Mouse (Mus musculus): Measurements from ENCODE around the gene Josd2. TPM values are rescaled to one million over a fixed set of nuclear protein-coding genes. Genes with fewer than 3 reads are reported as not detected.
A peak's percentile ranks its signal among the peaks of the same experiment; 100 is the strongest.

Josd2 gene
- total RNA-seq, 2 experiments from 2014 or later: 40.3 to 48.1 TPM

GRCm38 (mm10) chr7:44445528-44445923 lies 22.3 kb upstream of the Josd2 start:
- no peak for DNase-seq (ENCODE audit: low spot score in 2 of 2)

GRCm38 (mm10) chr7:44446070-44446855 lies 21.5 kb upstream of the Josd2 start:
- no peak for DNase-seq (ENCODE audit: low spot score in 2 of 2)

GRCm38 (mm10) chr7:44453256-44453655 lies 14.5 kb upstream of the Josd2 start:
- no peak for DNase-seq (ENCODE audit: low spot score in 2 of 2)

- no peak for DNase-seq (ENCODE audit: low spot score in 2 of 2)
Observed at GRCm38 (mm10) chr7:44456302-44456701, 11.5 kb upstream of the Josd2 start.

GRCm38 (mm10) chr7:44460067-44460466 lies 7.7 kb upstream of the Josd2 start:
- no peak for DNase-seq (ENCODE audit: low spot score in 2 of 2)

GRCm38 (mm10) chr7:44460767-44461502 lies 6.8 kb upstream of the Josd2 start:
- no peak for DNase-seq (ENCODE audit: low spot score in 2 of 2)

- DNase-seq (ENCODE audit: low spot score in 2 of 2): no peak
Observed at GRCm38 (mm10) chr7:44461503-44462217, 6.1 kb upstream of the Josd2 start.

- peak in 1 of 2 experiments; percentile 4 for DNase-seq (ENCODE audit: low spot score in 2 of 2)
Observed at GRCm38 (mm10) chr7:44462218-44463055, 5.3 kb upstream of the Josd2 start.

GRCm38 (mm10) chr7:44463056-44463425 lies 4.7 kb upstream of the Josd2 start:
- DNase-seq (ENCODE audit: low spot score in 2 of 2): peak in 1 of 2 experiments; percentile 1

GRCm38 (mm10) chr7:44463556-44464225 lies 4.1 kb upstream of the Josd2 start:
- DNase-seq (ENCODE audit: low spot score in 2 of 2): peak in 1 of 2 experiments; percentile 1

GRCm38 (mm10) chr7:44464511-44464910 lies 3.3 kb upstream of the Josd2 start:
- DNase-seq (ENCODE audit: low spot score in 2 of 2): peak in 1 of 2 experiments; percentile 3

GRCm38 (mm10) chr7:44465111-44465510 lies 2.7 kb upstream of the Josd2 start, which contains the start of gene Aspdh:
Aspdh (plus strand) TSS chr7:44465391.
- peak in 1 of 2 experiments; percentile 2 for DNase-seq (ENCODE audit: low spot score in 2 of 2)

GRCm38 (mm10) chr7:44466006-44466887 lies 1.5 kb upstream of the Josd2 start:
- DNase-seq (ENCODE audit: low spot score in 2 of 2): no peak

GRCm38 (mm10) chr7:44466888-44467311 lies 880 bp upstream of the Josd2 start:
- no peak for DNase-seq (ENCODE audit: low spot score in 2 of 2)

- DNase-seq (ENCODE audit: low spot score in 2 of 2): peak in 1 of 2 experiments; percentile 1
Observed at GRCm38 (mm10) chr7:44468644-44469285, 985 bp downstream of the Josd2 start.

- DNase-seq (ENCODE audit: low spot score in 2 of 2): peak in 1 of 2 experiments; percentile 2
Observed at GRCm38 (mm10) chr7:44469677-44470675, 2.2 kb downstream of the Josd2 start.
